Mouse (Mus musculus) MEL-GATA-1-ER (cell line): ENCODE data around the gene Hmx3.

Experiments used
- DNase-seq: peaks from one replicate; pipeline ENCODE4 v3.0.0-alpha.2; 2012; ENCODE audit warnings: low read depth; ENCODE audit errors: extremely low read depth

Gene Hmx3

GRCm38 (mm10) chr7:131556541-131557271, 14.0 kb downstream of the Hmx3 start:
- no peak for DNase-seq

GRCm38 (mm10) chr7:131557751-131558150, 15.1 kb downstream of the Hmx3 start:
- no peak for DNase-seq

- peak; percentile 93 for DNase-seq
Measured at GRCm38 (mm10) chr7:131559986-131560696, 17.5 kb downstream of the Hmx3 start, which contains the start of gene Bub3. Gene Bub3, plus strand, starts transcription at chr7:131560222.

- DNase-seq: no peak
Measured at GRCm38 (mm10) chr7:131560697-131561042, 18.0 kb downstream of the Hmx3 start.

- no peak for DNase-seq
Measured at GRCm38 (mm10) chr7:131575246-131575645, 32.6 kb downstream of the Hmx3 start.

- no peak for DNase-seq
Measured at GRCm38 (mm10) chr7:131582178-131582577, 39.5 kb downstream of the Hmx3 start.

- DNase-seq: no peak
Measured at GRCm38 (mm10) chr7:131585551-131585950, 42.9 kb downstream of the Hmx3 start.
